Mouse (Mus musculus) heart, postnatal 10 days (tissue): Measurements from ENCODE around the gene Garnl3. TPM values are rescaled to one million over a fixed set of nuclear protein-coding genes. Genes with fewer than 3 reads are reported as not detected.

Experiments used
- DNase-seq, 2 experiments: peaks; one replicate each; pipeline ENCODE4 v3.0.0; 2021
- intact Hi-C: fragments of 180-260 bp; cut with DNase I; formaldehyde crosslinking; loops from one replicate; pipeline ENCODE4 v1.15.1; 2025
- total RNA-seq, 2 experiments: library from RNA; stranded (reverse); gene quantifications; 2 replicates each; pipeline ENCODE4 v1.2.3; 2021

Garnl3 gene
- 1 to 10 TPM; 9.2 to 9.9 TPM for total RNA-seq

GRCm38 (mm10) chr2:33131500-33132092, at the start of gene Garnl3:
Garnl3 (minus strand) TSS chr2:33131654.
- intact Hi-C loops, result loop anchor here (2.0 kb wide), 2 partner anchors 107 to 141 kb away; no protein-coding TSS in a partner anchor
- peak; percentile 76 to 83 for DNase-seq

- intact Hi-C loops, result loop anchor here (5.0 kb wide), 1 partner anchor 37 kb away; the partner anchor contains the start of gene Angptl2
- DNase-seq, result peak in 1 of 2 experiments; percentile 62
These were observed 48.6 kb upstream of the Garnl3 start for GRCm38 (mm10) chr2:33179930-33180630.

- intact Hi-C loops, result loop anchor here (5.0 kb wide), 1 partner anchor 38 kb away; the partner anchor contains the start of gene Angptl2
These were observed 47.9 kb upstream of the Garnl3 start for GRCm38 (mm10) chr2:33179171-33179929.

GRCm38 (mm10) chr2:33178243-33178932, 46.9 kb upstream of the Garnl3 start:
- intact Hi-C loops, result loop anchor here (5.0 kb wide), 1 partner anchor 39 kb away; the partner anchor contains the start of gene Angptl2
- peak in 1 of 2 experiments; percentile 61 for DNase-seq

More at GRCm38 (mm10) chr2:33179171-33179929, 47.9 kb upstream of the Garnl3 start:
- DNase-seq, result no peak

- DNase-seq, result peak; percentile 76 to 77
- intact Hi-C loops, result loop anchor here (5.0 kb wide), 1 partner anchor 40 kb away; the partner anchor contains the start of gene Angptl2
These were observed 46.2 kb upstream of the Garnl3 start for GRCm38 (mm10) chr2:33177443-33178242.

GRCm38 (mm10) chr2:33176921-33177320, 45.5 kb upstream of the Garnl3 start:
- intact Hi-C loops, result loop anchor here (5.0 kb wide), 1 partner anchor 40 kb away; the partner anchor contains the start of gene Angptl2
- DNase-seq, result no peak

GRCm38 (mm10) chr2:33176516-33176915, 45.1 kb upstream of the Garnl3 start:
- no peak for DNase-seq
- intact Hi-C loops, result loop anchor here (5.0 kb wide), 1 partner anchor 41 kb away; the partner anchor contains the start of gene Angptl2

GRCm38 (mm10) chr2:33173686-33174085, 42.2 kb upstream of the Garnl3 start:
- intact Hi-C loops, result no loop called here
- DNase-seq, result peak in 1 of 2 experiments; percentile 75

- intact Hi-C loops, result no loop called here
- no peak for DNase-seq
These were observed 41.7 kb upstream of the Garnl3 start for GRCm38 (mm10) chr2:33173126-33173525.

GRCm38 (mm10) chr2:33170777-33171565, 39.5 kb upstream of the Garnl3 start:
- intact Hi-C loops, result no loop called here
- no peak for DNase-seq

GRCm38 (mm10) chr2:33169445-33169844, 38.0 kb upstream of the Garnl3 start:
- no peak for DNase-seq
- intact Hi-C loops, result no loop called here

- intact Hi-C loops, result no loop called here
- no peak for DNase-seq
These were observed 35.6 kb upstream of the Garnl3 start for GRCm38 (mm10) chr2:33167060-33167459.

GRCm38 (mm10) chr2:33165710-33166374, 34.4 kb upstream of the Garnl3 start:
- intact Hi-C loops, result no loop called here
- no peak for DNase-seq

GRCm38 (mm10) chr2:33165229-33165628, 33.8 kb upstream of the Garnl3 start:
- DNase-seq, result peak in 1 of 2 experiments; percentile 55

GRCm38 (mm10) chr2:33164646-33165045, 33.2 kb upstream of the Garnl3 start:
- DNase-seq, result peak; percentile 69 to 71
- intact Hi-C loops, result no loop called here

More at GRCm38 (mm10) chr2:33165229-33165628, 33.8 kb upstream of the Garnl3 start:
- intact Hi-C loops, result no loop called here

GRCm38 (mm10) chr2:33162126-33162525, 30.7 kb upstream of the Garnl3 start:
- intact Hi-C loops, result no loop called here
- peak in 1 of 2 experiments; percentile 41 for DNase-seq

GRCm38 (mm10) chr2:33160326-33160973, 29.0 kb upstream of the Garnl3 start:
- intact Hi-C loops, result no loop called here
- peak; percentile 87 for DNase-seq
